Mouse (Mus musculus) heart, adult 2 months (tissue): ENCODE measurements around the gene Gm11111.

Experiments
- EP300 ChIP-seq: fragments of 200-500 bp; IDR thresholded peaks from 2 replicates; pipeline ENCODE4 v1.6.1; 2011; ENCODE audit warnings: low read depth, low read length, control low read depth; ENCODE audit not compliant: insufficient read depth
- POLR2A ChIP-seq: fragments of 200-500 bp; IDR thresholded peaks from 2 replicates; pipeline ENCODE4 v1.6.1; 2011; ENCODE audit warnings: mild to moderate bottlenecking, low read depth, low read length, control low read depth; ENCODE audit not compliant: insufficient read depth

DNA sequence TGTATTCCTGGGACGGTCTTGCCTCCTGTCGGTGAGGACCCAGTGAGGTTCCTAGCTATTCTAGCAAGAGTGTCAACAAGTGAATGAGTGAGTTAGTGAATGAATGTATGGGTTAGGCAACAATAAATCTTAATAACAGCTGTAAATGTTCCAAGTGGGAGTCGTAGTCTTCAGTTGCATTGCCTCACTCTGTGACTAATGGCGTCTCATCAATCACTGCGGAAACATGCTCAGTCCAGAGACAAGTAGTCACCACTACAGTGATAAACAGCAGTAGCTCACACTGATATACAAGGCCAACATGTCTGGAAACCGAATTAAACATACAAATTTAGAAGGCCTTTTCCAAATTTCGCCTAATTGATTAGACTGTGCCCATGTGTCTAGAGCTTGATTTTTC, 36.3 kb upstream of the Gm11111 start:
- TF ChIP-seq POLR2A (no peak), EP300 (no peak)
